Mouse (Mus musculus) ES-Bruce4 (cell line): ENCODE results near the gene Fam92b. TPM values are rescaled to one million over a fixed set of nuclear protein-coding genes. Genes with fewer than 3 reads are reported as not detected.

Experiments
- H3K27ac ChIP-seq: 2 replicates; pipeline ENCODE4 v1.5.1; 2012; ENCODE audit warnings: low read length, inconsistent platforms; ENCODE audit not compliant: insufficient read depth
- H3K27me3 ChIP-seq: 2 replicates; pipeline ENCODE4 v1.6.1; 2012; ENCODE audit warnings: mild to moderate bottlenecking, low read length, inconsistent platforms; ENCODE audit not compliant: control insufficient read depth, poor library complexity, insufficient read depth, severe bottlenecking
- H3K36me3 ChIP-seq: 2 replicates; pipeline ENCODE4 v1.6.1; 2012; ENCODE audit warnings: inconsistent platforms, mild to moderate bottlenecking, low read length, moderate library complexity; ENCODE audit not compliant: control insufficient read depth, poor library complexity, insufficient read depth, severe bottlenecking
- H3K4me1 ChIP-seq: one replicate; pipeline ENCODE4 v1.8.1; 2011; ENCODE audit warnings: low read length; ENCODE audit not compliant: control insufficient read depth, insufficient read depth
- H3K4me3 ChIP-seq: 2 replicates; pipeline ENCODE4 v1.5.1; 2011; ENCODE audit warnings: low read depth, mild to moderate bottlenecking, low read length
- H3K9ac ChIP-seq: 2 replicates; pipeline ENCODE4 v1.6.1; 2012; ENCODE audit warnings: low read depth, mild to moderate bottlenecking, inconsistent platforms; ENCODE audit not compliant: poor library complexity, severe bottlenecking
- H3K9me3 ChIP-seq: replicated peaks from 2 replicates; pipeline ENCODE4 v1.6.1; 2012; ENCODE audit warnings: mild to moderate bottlenecking, low read length, inconsistent platforms; ENCODE audit not compliant: control insufficient read depth, poor library complexity, insufficient read depth, severe bottlenecking
- CTCF ChIP-seq: IDR thresholded peaks from one replicate; pipeline ENCODE4 v1.8.1; 2011; ENCODE audit warnings: low read depth, low read length
- EP300 ChIP-seq: IDR thresholded peaks from 2 replicates; pipeline ENCODE4 v1.6.1; 2011; ENCODE audit warnings: low read depth, low read length; ENCODE audit not compliant: insufficient read depth
- POLR2A ChIP-seq: IDR thresholded peaks from one replicate; pipeline ENCODE4 v1.8.1; 2011; ENCODE audit warnings: low read length; ENCODE audit not compliant: insufficient read depth
- polyA plus RNA-seq: library from polyadenylated mRNA; stranded (reverse); fragments of >200 nt; gene quantifications from 2 replicates; pipeline ENCODE4 v1.2.4, GENCODE M21; 2011; ENCODE audit warnings: low read depth; ENCODE audit not compliant: missing spikeins, insufficient read depth, insufficient read length

Fam92b gene
- not detected in 2 replicates for polyA plus RNA-seq

DNA sequence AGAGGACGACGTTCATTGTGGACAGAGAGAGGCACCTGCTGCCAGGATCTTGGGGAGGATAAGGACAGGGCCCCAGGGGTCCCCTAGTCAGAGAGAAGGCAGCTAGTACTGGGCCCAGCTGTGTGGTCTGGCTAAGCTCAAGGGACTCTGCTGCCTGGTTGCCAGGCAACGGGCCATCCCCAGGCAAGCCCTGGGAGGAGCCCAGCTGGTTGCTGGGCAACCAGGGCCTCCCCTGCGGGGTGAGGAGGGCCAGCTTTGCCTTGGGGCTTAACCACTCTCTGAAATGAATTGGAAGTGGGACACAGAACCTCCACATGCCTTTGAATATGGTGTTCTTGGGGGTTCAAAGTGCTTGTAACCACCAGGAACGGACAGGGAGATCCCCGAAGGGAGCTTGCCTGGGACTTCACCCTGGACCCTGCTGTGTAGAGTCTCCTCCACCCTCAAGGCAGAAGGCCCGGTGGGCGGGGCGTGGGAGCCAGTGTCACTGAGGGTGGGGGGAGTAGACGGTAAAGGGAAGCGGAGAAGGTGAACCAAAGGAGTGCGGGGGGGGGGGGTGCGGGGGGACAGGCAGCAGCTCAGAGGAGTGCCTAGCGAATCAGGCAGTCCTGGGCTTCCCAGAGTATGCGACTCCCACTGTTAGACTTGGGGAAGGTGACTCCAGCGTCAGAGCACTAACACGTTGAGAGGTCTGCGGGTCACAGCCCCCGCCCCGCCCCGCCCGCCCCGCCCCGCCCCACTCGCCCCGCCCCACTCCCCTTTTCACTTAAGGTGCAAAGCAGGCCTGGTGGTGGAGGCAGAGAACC lies at the start of gene Fam92b:
Fam92b (minus strand) TSS at position 149 of the 806 bp plus-strand sequence.
- H3K4me3 ChIP-seq, result peak within 1 kb of the TSS; percentile 19; the same call in 1 of the 2 replicates

DNA sequence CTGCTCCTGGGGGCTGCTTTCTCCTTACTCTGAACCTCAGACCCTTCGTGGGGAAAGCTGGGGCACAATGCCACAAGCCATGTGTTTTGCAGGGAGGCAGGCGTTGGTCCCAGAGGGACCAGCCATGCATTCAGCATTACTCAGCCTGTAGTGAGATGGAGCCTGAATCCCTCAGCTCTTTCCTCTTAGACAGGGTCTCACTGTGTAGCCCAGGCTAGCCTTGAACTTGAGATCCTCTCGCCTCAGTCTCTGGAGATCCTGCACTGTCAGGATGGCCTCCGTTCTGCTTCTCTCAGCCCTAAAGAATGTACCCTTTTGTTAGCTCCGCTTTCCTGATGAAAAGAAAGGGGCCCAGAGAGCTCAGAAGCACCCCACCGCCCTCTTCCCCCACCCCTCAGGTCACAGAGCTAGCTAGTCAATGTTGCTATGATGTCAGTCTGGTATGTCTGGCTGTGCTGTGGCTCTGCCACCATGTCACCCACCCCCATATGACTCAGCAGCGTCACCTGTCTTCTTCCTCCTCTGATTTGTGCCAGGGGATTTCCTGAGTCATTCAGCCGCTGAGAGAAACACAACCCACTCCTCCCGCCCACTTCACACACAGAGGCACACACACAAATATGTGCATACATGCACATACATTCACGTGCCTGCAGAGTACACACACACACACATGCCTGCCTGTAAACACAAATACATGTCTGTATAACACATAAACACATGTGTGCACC lies 48.3 kb upstream of the Fam92b start:
- Histone ChIP-seq H3K27me3 (0 out of 2 replicates have a peak, but pooled peaks cover 7% of the 10 kb centered on the region), H3K4me1 (no peaks in the 10 kb centered on the region), H3K9ac (no peak overlapping the region), H3K9me3 (no peaks in the 10 kb centered on the region), H3K4me3 (no peak overlapping the region), H3K36me3 (no peaks in the 10 kb centered on the region), H3K27ac (no peak overlapping the region)
- TF ChIP-seq POLR2A, result no peak
- no peak for TF ChIP-seq CTCF
- TF ChIP-seq EP300, result no peak

More for the DNA sequence above, at the start of gene Fam92b:
- 0 out of 2 replicates have a peak, but pooled peaks have one; percentile 29 for TF ChIP-seq EP300
- no peak for TF ChIP-seq POLR2A
- Histone ChIP-seq H3K4me1 (peaks cover 3% of the 10 kb centered on the region), H3K9ac (no peak within 1 kb of the TSS), H3K27me3 (no peaks in the 10 kb centered on the region), H3K36me3 (no peaks in the 10 kb centered on the region), H3K9me3 (no peaks in the 10 kb centered on the region), H3K27ac (0 out of 2 replicates have a peak within 1 kb of the TSS, but pooled peaks have one; percentile 33)

DNA sequence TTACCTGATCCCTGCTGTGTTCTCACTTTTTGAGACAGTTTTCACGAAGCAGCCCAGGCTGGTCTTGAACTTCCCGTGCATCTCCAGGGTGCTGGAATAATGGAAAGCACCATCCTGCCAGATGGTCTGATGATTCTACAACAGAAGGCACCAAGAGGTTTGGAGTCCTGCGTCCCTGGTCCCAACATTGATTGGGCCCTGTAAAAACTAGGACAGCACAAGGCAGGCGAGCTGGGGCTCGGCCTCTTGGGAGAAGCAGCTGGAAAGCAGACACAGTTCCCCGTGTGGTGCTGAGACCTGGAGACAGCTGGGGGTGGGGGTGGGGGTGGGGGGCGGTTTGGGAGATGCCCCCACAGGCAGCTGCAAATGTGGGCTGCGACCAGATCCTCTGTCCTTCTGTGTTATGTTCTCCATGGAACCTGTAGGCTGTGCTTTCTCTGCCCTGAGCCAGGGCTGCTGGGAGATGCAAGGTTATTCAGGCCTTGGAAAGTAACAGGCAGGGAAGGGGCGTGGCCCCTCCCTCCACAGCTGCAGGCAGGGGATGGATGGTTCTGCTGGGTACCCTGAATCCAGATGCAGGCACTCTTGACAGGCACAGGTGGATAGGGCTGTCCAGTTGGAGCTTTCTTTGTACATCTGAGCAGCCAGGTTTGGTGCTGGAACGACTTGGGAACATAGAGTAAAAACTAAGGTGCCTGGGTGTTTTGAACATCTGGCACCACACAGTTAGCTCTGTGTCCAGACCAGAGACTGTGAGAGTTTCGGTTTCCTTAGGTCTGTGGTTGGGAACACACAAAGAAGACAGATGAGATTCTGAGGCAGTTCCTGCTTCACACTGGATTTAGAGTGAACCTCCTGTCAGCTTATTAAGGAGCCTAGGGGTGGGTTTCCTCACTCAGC lies 47.5 kb upstream of the Fam92b start:
- no peaks in the 10 kb centered on the region for H3K9me3 ChIP-seq
- H3K9ac ChIP-seq, result no peak overlapping the region
- H3K4me1 ChIP-seq, result no peaks in the 10 kb centered on the region
- H3K36me3 ChIP-seq, result no peaks in the 10 kb centered on the region
- no peak overlapping the region for H3K27ac ChIP-seq
- TF ChIP-seq CTCF, result no peak
- no peak for TF ChIP-seq EP300
- TF ChIP-seq POLR2A, result no peak
- 0 out of 2 replicates have a peak, but pooled peaks cover 7% of the 10 kb centered on the region for H3K27me3 ChIP-seq
- H3K4me3 ChIP-seq, result no peak overlapping the region

DNA sequence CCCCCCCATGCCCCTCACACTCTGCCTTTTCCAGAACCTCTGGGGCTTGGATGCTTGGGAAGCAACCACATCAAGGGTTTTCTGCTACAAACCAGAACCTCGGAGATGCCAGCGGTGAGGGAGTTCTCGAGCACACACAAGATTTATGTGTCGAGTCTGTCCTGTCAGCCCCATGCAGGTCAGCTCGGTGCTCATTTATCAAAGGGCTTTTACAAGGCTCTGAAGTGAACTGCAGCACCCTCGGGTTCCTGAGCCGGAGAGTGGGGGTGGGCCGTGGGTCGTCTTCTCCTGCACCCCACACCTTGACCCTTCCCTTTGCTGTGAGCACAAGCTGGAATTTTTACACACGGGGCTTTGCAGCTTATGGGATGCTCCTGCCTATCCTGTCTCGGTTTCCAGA lies 45.3 kb upstream of the Fam92b start:
- Histone ChIP-seq H3K4me1 (peaks cover 2% of the 10 kb centered on the region), H3K4me3 (no peak overlapping the region), H3K27ac (no peak overlapping the region), H3K27me3 (no peaks in the 10 kb centered on the region), H3K9me3 (no peaks in the 10 kb centered on the region), H3K9ac (no peak overlapping the region), H3K36me3 (no peaks in the 10 kb centered on the region)
- TF ChIP-seq EP300 (no peak), CTCF (no peak), POLR2A (no peak)

DNA sequence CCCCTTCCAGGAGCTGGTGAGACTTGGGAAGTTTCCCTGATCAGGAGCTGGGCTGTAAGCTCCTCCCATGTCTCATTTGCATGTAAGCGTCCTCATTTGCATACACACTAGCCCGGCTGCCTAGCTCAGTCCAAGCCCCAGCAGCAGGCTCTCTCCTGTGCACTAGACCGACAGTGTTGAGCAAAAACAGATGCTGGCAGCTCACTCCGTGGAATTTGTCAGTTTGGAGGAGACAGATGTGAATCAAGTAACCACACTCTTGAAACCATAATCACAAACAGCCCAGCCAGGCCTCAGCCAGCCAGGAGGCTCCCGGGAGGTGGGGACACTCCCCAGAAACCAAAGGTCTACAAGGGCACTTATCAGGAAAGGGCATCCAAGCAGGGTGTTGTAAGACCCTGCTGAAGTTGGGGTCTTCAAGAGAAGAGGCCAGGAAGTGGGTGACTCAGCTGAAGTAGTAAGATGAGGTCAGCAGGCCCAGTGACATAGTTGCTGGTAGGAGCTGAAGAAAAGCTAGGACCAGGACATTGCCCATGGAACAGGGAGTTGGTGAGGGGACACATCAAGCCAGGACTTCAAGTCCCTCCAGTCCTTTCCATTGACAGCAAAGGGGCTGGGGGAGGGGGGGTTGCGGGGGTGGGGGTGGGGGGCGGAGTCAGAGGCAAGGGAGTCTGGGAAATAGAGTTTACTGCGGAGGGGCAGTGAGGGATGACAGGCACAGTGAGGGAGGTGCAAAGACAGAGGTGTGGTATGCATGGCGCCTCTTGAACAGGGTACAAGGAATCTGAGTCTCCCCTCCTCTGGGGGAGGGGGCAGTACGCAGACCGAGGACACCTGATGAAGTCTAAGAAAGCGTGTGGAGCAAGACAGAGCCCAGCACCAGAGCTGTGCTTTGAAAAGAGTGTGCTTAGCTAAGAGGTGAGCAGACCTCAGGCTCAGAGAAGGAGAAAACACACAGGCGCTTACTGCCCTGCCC lies 39.9 kb upstream of the Fam92b start:
- no peak for TF ChIP-seq POLR2A
- TF ChIP-seq EP300, result no peak
- no peak for TF ChIP-seq CTCF
- H3K4me3 ChIP-seq, result no peak overlapping the region
- peaks cover 4% of the 10 kb centered on the region for H3K4me1 ChIP-seq
- no peak overlapping the region for H3K9ac ChIP-seq
- H3K36me3 ChIP-seq, result no peaks in the 10 kb centered on the region
- H3K9me3 ChIP-seq, result no peaks in the 10 kb centered on the region
- no peaks in the 10 kb centered on the region for H3K27me3 ChIP-seq
- H3K27ac ChIP-seq, result no peak overlapping the region; the same call in 1 of the 2 replicates
